Mouse (Mus musculus) testis, adult 2 months (tissue): ENCODE measurements at regions not wholly inside any gene's neighbourhood (a gene's known extent, or its start where the extent isn't known, plus 50 kb on each side); places are given as distances from the start of the nearest gene placed in this dataset.

ENCODE experiments used
- H3K27ac ChIP-seq: fragments of 200-500 bp; 2 replicates; pipeline ENCODE4 v1.5.1; 2012; ENCODE audit warnings: low read depth, low read length; ENCODE audit not compliant: control insufficient read depth, insufficient read depth
- H3K27me3 ChIP-seq: fragments of 200-500 bp; 2 replicates; pipeline ENCODE4 v1.6.1; 2012; ENCODE audit warnings: mild to moderate bottlenecking, low read length, moderate library complexity; ENCODE audit not compliant: control insufficient read depth, insufficient read depth
- H3K36me3 ChIP-seq: fragments of 200-500 bp; 2 replicates; pipeline ENCODE4 v1.6.1; 2012; ENCODE audit warnings: mild to moderate bottlenecking, low read length; ENCODE audit not compliant: control insufficient read depth, insufficient read depth
- H3K4me1 ChIP-seq: fragments of 200-500 bp; 2 replicates; pipeline ENCODE4 v1.6.1; 2012; ENCODE audit warnings: low read length; ENCODE audit not compliant: control insufficient read depth, insufficient read depth
- H3K4me3 ChIP-seq: fragments of 200-500 bp; 2 replicates; pipeline ENCODE4 v1.5.1; 2012; ENCODE audit warnings: low read depth, mild to moderate bottlenecking, low read length, moderate library complexity, mixed read lengths; ENCODE audit not compliant: control insufficient read depth
- CTCF ChIP-seq: fragments of 200-500 bp; IDR thresholded peaks from 2 replicates; pipeline ENCODE4 v1.5.1; 2012; ENCODE audit warnings: low read depth, mild to moderate bottlenecking, inconsistent platforms, low read length, moderate library complexity; ENCODE audit not compliant: control insufficient read depth, insufficient read depth, insufficient replicate concordance
- POLR2A ChIP-seq: fragments of 200-500 bp; IDR thresholded peaks from 2 replicates; pipeline ENCODE4 v1.6.1; 2012; ENCODE audit warnings: low read depth, mild to moderate bottlenecking, inconsistent platforms, low read length, moderate library complexity; ENCODE audit not compliant: control insufficient read depth

DNA sequence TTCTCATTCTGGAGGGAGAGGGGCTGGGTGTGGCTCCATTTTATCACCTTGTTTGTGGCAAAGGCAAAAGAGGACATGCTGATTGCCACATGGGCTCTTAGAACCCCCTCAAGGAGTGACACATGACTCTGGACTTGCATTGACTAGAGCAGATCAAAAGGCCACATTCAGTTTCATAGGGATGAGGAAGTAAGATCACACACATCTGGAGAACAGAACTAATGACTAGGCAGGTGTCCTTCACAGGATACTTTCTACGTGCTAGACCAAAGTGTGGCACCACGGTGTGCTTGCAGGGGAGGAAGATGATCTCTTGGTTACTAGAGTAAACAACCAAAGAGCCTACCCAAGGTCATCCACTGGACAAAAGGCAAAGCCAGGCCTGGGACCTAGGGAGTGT is 91.9 kb downstream of the Chst1 start:
- Histone ChIP-seq H3K27ac (no peak overlapping the region), H3K36me3 (no peaks in the 10 kb centered on the region), H3K4me3 (no peak overlapping the region), H3K27me3 (no peaks in the 10 kb centered on the region), H3K4me1 (no peaks in the 10 kb centered on the region; the same call in 1 of the 2 replicates)
- no peak for TF ChIP-seq CTCF
- TF ChIP-seq POLR2A: no peak

- H3K27me3 ChIP-seq: no peaks in the 10 kb centered on the region
- H3K4me1 ChIP-seq: no peaks in the 10 kb centered on the region; the same call in 1 of the 2 replicates
- H3K4me3 ChIP-seq: no peak overlapping the region
- H3K36me3 ChIP-seq: no peaks in the 10 kb centered on the region
- no peak overlapping the region for H3K27ac ChIP-seq
- no peak for TF ChIP-seq POLR2A
- TF ChIP-seq CTCF: no peak
Measured at GRCm38 (mm10) chr2:92692623-92693022, 93.1 kb downstream of the Chst1 start.

DNA sequence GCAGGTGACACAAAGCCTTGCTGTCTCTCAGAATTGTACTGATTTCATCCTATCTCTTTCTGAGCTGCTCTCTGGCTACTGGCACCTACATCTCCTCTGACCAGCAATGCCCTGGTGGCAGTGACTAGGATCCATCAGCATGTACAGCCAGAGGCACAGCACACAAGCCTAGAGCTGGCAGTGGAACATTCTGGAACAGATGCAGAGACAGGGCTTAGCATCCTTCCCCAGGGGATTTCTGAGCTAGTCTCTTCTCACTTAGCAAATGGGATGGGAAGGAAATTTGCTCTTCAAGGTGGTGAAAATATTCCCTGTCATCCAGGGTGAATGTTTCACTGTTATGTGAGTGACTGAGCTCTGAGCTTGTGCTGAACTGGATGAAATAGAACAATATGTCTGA is 93.5 kb downstream of the Chst1 start:
- Histone ChIP-seq H3K4me1 (no peaks in the 10 kb centered on the region; the same call in 1 of the 2 replicates), H3K36me3 (no peaks in the 10 kb centered on the region), H3K27me3 (no peaks in the 10 kb centered on the region), H3K4me3 (no peak overlapping the region), H3K27ac (no peak overlapping the region)
- TF ChIP-seq POLR2A (no peak), CTCF (no peak)

GRCm38 (mm10) chr2:92694797-92695196 is 95.3 kb downstream of the Chst1 start:
- no peak overlapping the region for H3K4me3 ChIP-seq
- TF ChIP-seq CTCF: no peak
- TF ChIP-seq POLR2A: no peak
- no peaks in the 10 kb centered on the region for H3K36me3 ChIP-seq
- H3K4me1 ChIP-seq: no peaks in the 10 kb centered on the region
- H3K27me3 ChIP-seq: no peaks in the 10 kb centered on the region
- H3K27ac ChIP-seq: no peak overlapping the region

- Histone ChIP-seq H3K27me3 (no peaks in the 10 kb centered on the region), H3K4me3 (no peak overlapping the region), H3K4me1 (no peaks in the 10 kb centered on the region), H3K36me3 (no peaks in the 10 kb centered on the region), H3K27ac (no peak overlapping the region)
- TF ChIP-seq POLR2A: no peak
- no peak for TF ChIP-seq CTCF
Measured at GRCm38 (mm10) chr2:92695869-92696268, 96.4 kb downstream of the Chst1 start.

DNA sequence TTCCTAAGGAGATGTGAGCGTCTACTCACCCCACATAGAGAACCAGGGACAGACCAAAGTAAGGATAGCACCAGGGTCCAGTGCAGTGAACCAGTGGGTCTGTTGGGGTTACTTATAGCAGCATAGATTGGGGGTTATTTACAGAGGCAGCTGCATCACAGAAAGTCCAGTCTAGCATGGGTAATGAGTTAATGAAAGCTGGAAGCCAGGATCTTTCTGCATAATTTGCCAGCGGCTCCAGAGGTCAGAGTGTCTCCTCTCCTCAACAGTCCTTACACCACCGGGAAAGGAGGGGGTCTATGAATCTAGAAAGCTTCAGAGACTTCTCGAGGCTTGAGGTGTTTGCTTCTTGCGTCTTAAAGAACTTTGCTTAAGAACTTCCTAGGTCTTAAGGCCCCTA is 98.2 kb downstream of the Chst1 start:
- no peak overlapping the region for H3K4me3 ChIP-seq
- TF ChIP-seq CTCF: no peak
- TF ChIP-seq POLR2A: no peak
- no peak overlapping the region for H3K27ac ChIP-seq
- no peaks in the 10 kb centered on the region for H3K4me1 ChIP-seq
- H3K36me3 ChIP-seq: no peaks in the 10 kb centered on the region
- no peaks in the 10 kb centered on the region for H3K27me3 ChIP-seq

DNA sequence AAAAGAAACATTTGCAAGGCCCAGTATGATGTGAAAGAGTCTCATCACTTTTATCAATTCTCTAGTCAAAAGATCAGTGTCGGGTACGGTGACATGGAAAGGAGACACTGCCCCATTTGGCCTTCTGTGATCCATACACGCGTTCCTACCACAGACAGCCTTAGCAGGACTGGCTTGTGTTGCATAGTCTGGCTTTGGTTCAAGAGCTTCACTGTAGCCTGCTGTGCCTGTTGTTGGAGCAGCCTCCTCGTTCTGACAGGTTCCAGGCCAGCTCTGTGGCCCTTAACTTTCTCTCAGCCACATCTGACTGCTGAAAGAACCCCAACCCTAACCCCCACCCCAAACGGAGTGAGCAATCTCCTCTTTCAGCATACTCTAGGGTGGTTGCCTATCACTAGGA is 99.9 kb downstream of the Chst1 start:
- no peaks in the 10 kb centered on the region for H3K4me1 ChIP-seq
- TF ChIP-seq CTCF (no peak), POLR2A (no peak)
- no peak overlapping the region for H3K27ac ChIP-seq

GRCm38 (mm10) chr2:92704035-92704434 is 104.5 kb downstream of the Chst1 start:
- Histone ChIP-seq H3K27me3 (no peaks in the 10 kb centered on the region), H3K4me1 (peaks cover 2% of the 10 kb centered on the region), H3K36me3 (no peaks in the 10 kb centered on the region), H3K27ac (no peak overlapping the region), H3K4me3 (no peak overlapping the region)
- no peak for TF ChIP-seq CTCF
- TF ChIP-seq POLR2A: no peak

More for the DNA sequence above, 99.9 kb downstream of the Chst1 start:
- Histone ChIP-seq H3K27me3 (no peaks in the 10 kb centered on the region), H3K36me3 (no peaks in the 10 kb centered on the region), H3K4me3 (no peak overlapping the region)
